Comparison of ENCODE assay signal across 8 mouse cellular contexts in genomic region chr14:45329018-45329588, GRCm38 (mm10). TPM values are rescaled to one million over a fixed set of nuclear protein-coding genes. Genes with fewer than 3 reads are reported as not detected.
DNase-seq lines count a peak whose midpoint lies in the region; ATAC-seq and TF ChIP-seq lines count a peak whose summit lies in the region.

No protein-coding gene starts in this region.

- no peaks in the 10 kb centered on the region for H3K9me3 ChIP-seq in lung, embryonic 15.5 days
- no peaks in the 10 kb centered on the region for H3K9me3 ChIP-seq in embryonic facial prominence, embryonic 14.5 days (ENCODE audit: control insufficient read depth, low read length)
- H3K9me3 ChIP-seq in intestine, postnatal 0 days (ENCODE audit: control insufficient read depth), result no peaks in the 10 kb centered on the region
- H3K9me3 ChIP-seq in neural tube, embryonic 14.5 days (ENCODE audit: control insufficient read depth, low read length), result no peaks in the 10 kb centered on the region

- ATAC-seq in lung, embryonic 15.5 days (ENCODE audit: borderline replicate concordance, extremely low read depth, low FRiP score, low TSS enrichment), result peak; percentile 44
- ATAC-seq in embryonic facial prominence, embryonic 14.5 days (ENCODE audit: low read depth), result peak; percentile 3; the same call in 1 of the 2 replicates
- peak; percentile 29 for ATAC-seq in intestine, postnatal 0 days
- peak; percentile 38 for ATAC-seq in neural tube, embryonic 14.5 days (ENCODE audit: low read depth)

- H3K36me3 ChIP-seq in lung, embryonic 15.5 days, result peaks cover 24% of the 10 kb centered on the region
- peaks cover 23% of the 10 kb centered on the region for H3K36me3 ChIP-seq in embryonic facial prominence, embryonic 14.5 days (ENCODE audit: control insufficient read depth, insufficient read depth, low read length)
- H3K36me3 ChIP-seq in intestine, postnatal 0 days (ENCODE audit: control insufficient read depth, insufficient read depth), result peaks cover 15% of the 10 kb centered on the region
- H3K36me3 ChIP-seq in neural tube, embryonic 14.5 days (ENCODE audit: control insufficient read depth, insufficient read depth, low read length), result peaks cover 10% of the 10 kb centered on the region; the same call in 1 of the 2 replicates

- TF ChIP-seq CTCF in intestine, postnatal 0 days (IDR thresholded peaks at IDR 0.05; ENCODE audit: low read depth), result no peak

- H3K9ac ChIP-seq in lung, embryonic 15.5 days, result peak overlapping the region; percentile 32; the same call in 1 of the 2 replicates
- H3K9ac ChIP-seq in embryonic facial prominence, embryonic 14.5 days (ENCODE audit: low read depth, low read length), result no peak overlapping the region
- peak overlapping the region; percentile 93; the same call in 1 of the 2 replicates for H3K9ac ChIP-seq in intestine, postnatal 0 days (ENCODE audit: low read depth, low read length)
- H3K9ac ChIP-seq in neural tube, embryonic 14.5 days (replicated peaks; ENCODE audit: low read depth, low read length), result no peak overlapping the region

- H3K27ac ChIP-seq in lung, embryonic 15.5 days, result peak overlapping the region; percentile 50
- H3K27ac ChIP-seq in embryonic facial prominence, embryonic 14.5 days (replicated peaks; ENCODE audit: low read depth, low read length), result no peak overlapping the region
- no peak overlapping the region for H3K27ac ChIP-seq in intestine, postnatal 0 days (ENCODE audit: low read depth, low read length)
- H3K27ac ChIP-seq in neural tube, embryonic 14.5 days (ENCODE audit: low read depth, low read length), result peak overlapping the region; percentile 30; the same call in 1 of the 2 replicates

- H3K4me1 ChIP-seq in lung, embryonic 15.5 days, result peaks cover 13% of the 10 kb centered on the region
- no peaks in the 10 kb centered on the region; the same call in none of the 2 replicates for H3K4me1 ChIP-seq in embryonic facial prominence, embryonic 14.5 days (ENCODE audit: control insufficient read depth, insufficient read depth, low read length)
- H3K4me1 ChIP-seq in intestine, postnatal 0 days (replicated peaks; ENCODE audit: control insufficient read depth, insufficient read depth, low read length), result 0 out of 2 replicates have a peak, but pooled peaks cover 3% of the 10 kb centered on the region
- H3K4me1 ChIP-seq in neural tube, embryonic 14.5 days (ENCODE audit: control insufficient read depth, insufficient read depth, low read length), result peaks cover 5% of the 10 kb centered on the region; the same call in 1 of the 2 replicates

- peak overlapping the region; percentile 94 for H3K4me3 ChIP-seq in lung, embryonic 15.5 days
- peak overlapping the region; percentile 55 for H3K4me3 ChIP-seq in embryonic facial prominence, embryonic 14.5 days (ENCODE audit: low read depth, low read length)
- peak overlapping the region; percentile 94 for H3K4me3 ChIP-seq in intestine, postnatal 0 days (ENCODE audit: low read depth, low read length)
- peak overlapping the region; percentile 89 for H3K4me3 ChIP-seq in neural tube, embryonic 14.5 days (ENCODE audit: low read depth, low read length)

- H3K4me2 ChIP-seq in lung, embryonic 15.5 days, result peak overlapping the region; percentile 58
- peak overlapping the region; percentile 54 for H3K4me2 ChIP-seq in embryonic facial prominence, embryonic 14.5 days (ENCODE audit: low read depth, low read length)
- peak overlapping the region; percentile 55 for H3K4me2 ChIP-seq in intestine, postnatal 0 days (replicated peaks; ENCODE audit: low read depth)
- H3K4me2 ChIP-seq in neural tube, embryonic 14.5 days (ENCODE audit: low read depth, low read length), result peak overlapping the region; percentile 44

- no peaks in the 10 kb centered on the region for H3K27me3 ChIP-seq in lung, embryonic 15.5 days
- H3K27me3 ChIP-seq in embryonic facial prominence, embryonic 14.5 days (replicated peaks; ENCODE audit: control insufficient read depth, insufficient read depth, low read length), result no peaks in the 10 kb centered on the region
- no peaks in the 10 kb centered on the region for H3K27me3 ChIP-seq in intestine, postnatal 0 days (replicated peaks; ENCODE audit: control insufficient read depth, insufficient read depth, low read length)
- no peaks in the 10 kb centered on the region; the same call in 1 of the 2 replicates for H3K27me3 ChIP-seq in neural tube, embryonic 14.5 days (ENCODE audit: control insufficient read depth, insufficient read depth, low read length)

- 11% methylated on average over 8 of the region's 8 CpGs for WGBS in lung, embryonic 15.5 days
- WGBS in embryonic facial prominence, embryonic 14.5 days, result 13% methylated on average over 8 of the region's 8 CpGs
- 16% methylated on average over 8 of the region's 8 CpGs for WGBS in intestine, postnatal 0 days
- 13% methylated on average over 8 of the region's 8 CpGs for WGBS in neural tube, embryonic 14.5 days

- DNase-seq in lung, postnatal 36 days, result no peak
- peak; percentile 33 for DNase-seq in embryonic facial prominence, embryonic 14.5 days (ENCODE audit: low spot score)
- DNase-seq in adrenal gland, adult 18-20 months (ENCODE audit: low spot score in 2 of 2), result no peak
- DNase-seq in urinary bladder, postnatal 4 days (ENCODE audit: low spot score in 2 of 2), result no peak
- no peak for DNase-seq in Muller cell, postnatal 12 days (ENCODE audit: inconsistent ontology term)

RNA-seq across cellular contexts. Expression of gene Psmc6, which starts 0.5 kb away (rescaled TPM):
- polyA plus RNA-seq in lung, embryonic 15.5 days (2015; fragmentation: Nextera tagmentation; extraction: Ambion mirVana), result 148 and 154 TPM in 2 replicates
- 153 and 162 TPM in 2 replicates for polyA plus RNA-seq in embryonic facial prominence, embryonic 14.5 days (2014; fragmentation: Nextera tagmentation; extraction: Ambion mirVana)
- polyA plus RNA-seq in intestine, postnatal 0 days (2015; fragmentation: Nextera tagmentation; extraction: Ambion mirVana), result 98.6 and 98.8 TPM in 2 replicates
- polyA plus RNA-seq in neural tube, embryonic 14.5 days (2014; fragmentation: Nextera tagmentation; extraction: Ambion mirVana), result 184 and 192 TPM in 2 replicates
- 100 to 1,000 TPM; 125 to 126 TPM for total RNA-seq in adrenal gland, adult 18-20 months (2021)

RNA-seq across cellular contexts. Expression of gene Ero1l, which starts 10.5 kb away (rescaled TPM):
- 30.7 and 37.1 TPM in 2 replicates for polyA plus RNA-seq in lung, embryonic 15.5 days (2015; fragmentation: Nextera tagmentation; extraction: Ambion mirVana)
- 31.0 and 33.7 TPM in 2 replicates for polyA plus RNA-seq in embryonic facial prominence, embryonic 14.5 days (2014; fragmentation: Nextera tagmentation; extraction: Ambion mirVana)
- 96.3 and 96.6 TPM in 2 replicates for polyA plus RNA-seq in intestine, postnatal 0 days (2015; fragmentation: Nextera tagmentation; extraction: Ambion mirVana)
- polyA plus RNA-seq in neural tube, embryonic 14.5 days (2014; fragmentation: Nextera tagmentation; extraction: Ambion mirVana), result 21.1 and 24.3 TPM in 2 replicates
- total RNA-seq in adrenal gland, adult 18-20 months (2021), result 10 to 100 TPM; 34.6 to 46.5 TPM

RNA-seq across cellular contexts. Expression of gene Styx, which starts 21.8 kb away (rescaled TPM):
- polyA plus RNA-seq in lung, embryonic 15.5 days (2015; fragmentation: Nextera tagmentation; extraction: Ambion mirVana), result 63.7 and 68.9 TPM in 2 replicates
- 77.4 and 77.5 TPM in 2 replicates for polyA plus RNA-seq in embryonic facial prominence, embryonic 14.5 days (2014; fragmentation: Nextera tagmentation; extraction: Ambion mirVana)
- 40.1 and 46.5 TPM in 2 replicates for polyA plus RNA-seq in intestine, postnatal 0 days (2015; fragmentation: Nextera tagmentation; extraction: Ambion mirVana)
- polyA plus RNA-seq in neural tube, embryonic 14.5 days (2014; fragmentation: Nextera tagmentation; extraction: Ambion mirVana), result 74.1 and 76.1 TPM in 2 replicates
- total RNA-seq in adrenal gland, adult 18-20 months (2021), result 10 to 100 TPM; 22.4 to 23.4 TPM

Comparison
In these comparisons a context has a peak if more than half of its experiments do, and no peak if none do; other contexts are left out.
1. H3K27ac ChIP-seq: peak in lung, embryonic 15.5 days (single experiment) and neural tube, embryonic 14.5 days (single experiment); none in embryonic facial prominence, embryonic 14.5 days (single experiment) and intestine, postnatal 0 days (single experiment).
2. H3K9ac ChIP-seq: peak in lung, embryonic 15.5 days (single experiment) and intestine, postnatal 0 days (single experiment); none in embryonic facial prominence, embryonic 14.5 days (single experiment) and neural tube, embryonic 14.5 days (single experiment).
3. Peak in every context shown above with its lines, with median percentiles within 50 percentile points of each other: ATAC-seq, H3K4me2 ChIP-seq and H3K4me3 ChIP-seq.